Mouse (Mus musculus): ENCODE data around the gene Unc13a. TPM values are rescaled to one million over a fixed set of nuclear protein-coding genes. Genes with fewer than 3 reads are reported as not detected.

The Unc13a gene
- polyA plus RNA-seq, 1 experiment from 2014 or later: 0.47 TPM

GRCm38 (mm10) chr8:71686143-71686734, 14.7 kb upstream of the Unc13a start:
- Histone ChIP-seq H3K4me3 (peak overlapping the region; percentile 30), H3K9ac (no peak overlapping the region)
- ATAC-seq (ENCODE audit: insufficient number of reproducible peaks, low FRiP score): peak; percentile 58

GRCm38 (mm10) chr8:71685573-71685972, 14.0 kb upstream of the Unc13a start:
- Histone ChIP-seq H3K4me3 (peak overlapping the region; percentile 30), H3K4me1 (replicated peaks) (peaks cover 19% of the 10 kb centered on the region), H3K9me3 (replicated peaks) (no peaks in the 10 kb centered on the region), H3K4me2 (peak overlapping the region; percentile 57), H3K27ac (ENCODE audit: poor library complexity, severe bottlenecking) (no peak overlapping the region), H3K36me3 (peaks cover 6% of the 10 kb centered on the region; the same call in 1 of the 2 replicates), H3K27me3 (replicated peaks) (peaks cover 100% of the 10 kb centered on the region), H3K9ac (no peak overlapping the region)
- 11% methylated on average over 29 of the region's 29 CpGs for WGBS
- ATAC-seq (ENCODE audit: insufficient number of reproducible peaks, low FRiP score): no peak

More at GRCm38 (mm10) chr8:71686143-71686734, 14.7 kb upstream of the Unc13a start:
- Histone ChIP-seq H3K27ac (ENCODE audit: poor library complexity, severe bottlenecking) (no peak overlapping the region), H3K4me1 (replicated peaks) (peaks cover 17% of the 10 kb centered on the region), H3K4me2 (peak overlapping the region; percentile 57), H3K36me3 (peaks cover 6% of the 10 kb centered on the region; the same call in 1 of the 2 replicates), H3K9me3 (replicated peaks) (no peaks in the 10 kb centered on the region), H3K27me3 (replicated peaks) (peaks cover 100% of the 10 kb centered on the region)
- WGBS: 6% methylated on average over 23 of the region's 23 CpGs

GRCm38 (mm10) chr8:71684701-71685100, 13.1 kb upstream of the Unc13a start:
- H3K27me3 ChIP-seq (replicated peaks): peaks cover 100% of the 10 kb centered on the region

GRCm38 (mm10) chr8:71682832-71683231, 11.3 kb upstream of the Unc13a start:
- 75% methylated on average over 12 of the region's 12 CpGs for WGBS
- Histone ChIP-seq H3K27me3 (replicated peaks) (peaks cover 100% of the 10 kb centered on the region), H3K4me2 (no peak overlapping the region), H3K9ac (no peak overlapping the region), H3K36me3 (peaks cover 6% of the 10 kb centered on the region; the same call in 1 of the 2 replicates), H3K27ac (ENCODE audit: poor library complexity, severe bottlenecking) (no peak overlapping the region), H3K4me3 (no peak overlapping the region), H3K9me3 (replicated peaks) (no peaks in the 10 kb centered on the region), H3K4me1 (replicated peaks) (peaks cover 33% of the 10 kb centered on the region)
- no peak for ATAC-seq (ENCODE audit: insufficient number of reproducible peaks, low FRiP score)

More at GRCm38 (mm10) chr8:71684701-71685100, 13.1 kb upstream of the Unc13a start:
- Histone ChIP-seq H3K36me3 (peaks cover 6% of the 10 kb centered on the region; the same call in 1 of the 2 replicates), H3K4me2 (no peak overlapping the region), H3K9me3 (replicated peaks) (no peaks in the 10 kb centered on the region), H3K4me1 (replicated peaks) (peaks cover 26% of the 10 kb centered on the region), H3K27ac (ENCODE audit: poor library complexity, severe bottlenecking) (no peak overlapping the region), H3K4me3 (no peak overlapping the region), H3K9ac (no peak overlapping the region)
- 38% methylated on average over 10 of the region's 10 CpGs for WGBS
- no peak for ATAC-seq (ENCODE audit: insufficient number of reproducible peaks, low FRiP score)

GRCm38 (mm10) chr8:71681369-71681915, 9.9 kb upstream of the Unc13a start:
- peaks cover 30% of the 10 kb centered on the region for H3K4me1 ChIP-seq (replicated peaks)
- peaks cover 92% of the 10 kb centered on the region for H3K27me3 ChIP-seq (replicated peaks)
- ATAC-seq (ENCODE audit: insufficient number of reproducible peaks, low FRiP score): no peak
- H3K36me3 ChIP-seq: peaks cover 6% of the 10 kb centered on the region; the same call in 1 of the 2 replicates
- no peak overlapping the region for H3K27ac ChIP-seq (ENCODE audit: poor library complexity, severe bottlenecking)
- H3K9me3 ChIP-seq (replicated peaks): no peaks in the 10 kb centered on the region
- H3K4me3 ChIP-seq: no peak overlapping the region
- no peak overlapping the region for H3K4me2 ChIP-seq
- 16% methylated on average over 18 of the region's 18 CpGs for WGBS
- no peak overlapping the region for H3K9ac ChIP-seq

GRCm38 (mm10) chr8:71680471-71680870, 8.9 kb upstream of the Unc13a start:
- peaks cover 6% of the 10 kb centered on the region; the same call in 1 of the 2 replicates for H3K36me3 ChIP-seq
- H3K9me3 ChIP-seq (replicated peaks): no peaks in the 10 kb centered on the region
- 16% methylated on average over 21 of the region's 21 CpGs for WGBS
- H3K27me3 ChIP-seq (replicated peaks): peaks cover 82% of the 10 kb centered on the region
- no peak for ATAC-seq (ENCODE audit: insufficient number of reproducible peaks, low FRiP score)
- peak overlapping the region; percentile 8; the same call in 1 of the 2 replicates for H3K4me2 ChIP-seq
- no peak overlapping the region for H3K4me3 ChIP-seq
- H3K27ac ChIP-seq (ENCODE audit: poor library complexity, severe bottlenecking): no peak overlapping the region
- no peak overlapping the region for H3K9ac ChIP-seq
- peaks cover 27% of the 10 kb centered on the region for H3K4me1 ChIP-seq (replicated peaks)

- H3K4me3 ChIP-seq: peak overlapping the region; percentile 41
- H3K4me2 ChIP-seq: peak overlapping the region; percentile 69
- H3K9me3 ChIP-seq (replicated peaks): no peaks in the 10 kb centered on the region
- 10% methylated on average over 46 of the region's 46 CpGs for WGBS
- 0 out of 2 replicates have a peak overlapping the region, but pooled peaks have one; percentile 23 for H3K9ac ChIP-seq
- ATAC-seq (ENCODE audit: insufficient number of reproducible peaks, low FRiP score): peak; percentile 9; the same call in 1 of the 2 replicates
- H3K27me3 ChIP-seq (replicated peaks): peaks cover 74% of the 10 kb centered on the region
- H3K36me3 ChIP-seq: peaks cover 6% of the 10 kb centered on the region; the same call in 1 of the 2 replicates
- H3K27ac ChIP-seq (ENCODE audit: poor library complexity, severe bottlenecking): no peak overlapping the region
- H3K4me1 ChIP-seq (replicated peaks): peaks cover 27% of the 10 kb centered on the region
Observed at GRCm38 (mm10) chr8:71679550-71680168, 8.1 kb upstream of the Unc13a start.

- Histone ChIP-seq H3K9ac (no peak overlapping the region), H3K27me3 (replicated peaks) (peaks cover 69% of the 10 kb centered on the region), H3K9me3 (replicated peaks) (no peaks in the 10 kb centered on the region), H3K27ac (ENCODE audit: poor library complexity, severe bottlenecking) (no peak overlapping the region), H3K4me2 (peak overlapping the region; percentile 69), H3K4me3 (peak overlapping the region; percentile 41), H3K4me1 (replicated peaks) (peaks cover 27% of the 10 kb centered on the region), H3K36me3 (peaks cover 6% of the 10 kb centered on the region; the same call in 1 of the 2 replicates)
- 31% methylated on average over 16 of the region's 16 CpGs for WGBS
- ATAC-seq (ENCODE audit: insufficient number of reproducible peaks, low FRiP score): no peak
Observed at GRCm38 (mm10) chr8:71679116-71679515, 7.6 kb upstream of the Unc13a start.

- Histone ChIP-seq H3K4me3 (no peak overlapping the region), H3K27me3 (replicated peaks) (peaks cover 60% of the 10 kb centered on the region), H3K4me2 (peak overlapping the region; percentile 88; the same call in 1 of the 2 replicates), H3K36me3 (peaks cover 6% of the 10 kb centered on the region; the same call in 1 of the 2 replicates), H3K4me1 (replicated peaks) (peaks cover 27% of the 10 kb centered on the region), H3K27ac (ENCODE audit: poor library complexity, severe bottlenecking) (no peak overlapping the region), H3K9me3 (replicated peaks) (no peaks in the 10 kb centered on the region), H3K9ac (no peak overlapping the region)
- ATAC-seq (ENCODE audit: insufficient number of reproducible peaks, low FRiP score): no peak
- WGBS: 64% methylated on average over 4 of the region's 4 CpGs
Observed at GRCm38 (mm10) chr8:71678216-71678615, 6.7 kb upstream of the Unc13a start.

GRCm38 (mm10) chr8:71677555-71677954, 6.0 kb upstream of the Unc13a start:
- Histone ChIP-seq H3K4me2 (peak overlapping the region; percentile 88), H3K27ac (ENCODE audit: poor library complexity, severe bottlenecking) (peak overlapping the region; percentile 28; the same call in 1 of the 2 replicates)
- no peak for ATAC-seq (ENCODE audit: insufficient number of reproducible peaks, low FRiP score)

GRCm38 (mm10) chr8:71676803-71677202, 5.2 kb upstream of the Unc13a start:
- H3K4me1 ChIP-seq (replicated peaks): peaks cover 27% of the 10 kb centered on the region
- WGBS: 54% methylated on average over 9 of the region's 9 CpGs
- H3K4me3 ChIP-seq: peak overlapping the region; percentile 89
- no peaks in the 10 kb centered on the region for H3K9me3 ChIP-seq (replicated peaks)
- peak overlapping the region; percentile 88 for H3K4me2 ChIP-seq
- no peak for ATAC-seq (ENCODE audit: insufficient number of reproducible peaks, low FRiP score)
- H3K9ac ChIP-seq: peak overlapping the region; percentile 94
- H3K36me3 ChIP-seq: no peaks in the 10 kb centered on the region
- peak overlapping the region; percentile 70; the same call in 1 of the 2 replicates for H3K27ac ChIP-seq (ENCODE audit: poor library complexity, severe bottlenecking)
- H3K27me3 ChIP-seq (replicated peaks): peaks cover 45% of the 10 kb centered on the region

More at GRCm38 (mm10) chr8:71677555-71677954, 6.0 kb upstream of the Unc13a start:
- Histone ChIP-seq H3K36me3 (no peaks in the 10 kb centered on the region), H3K4me1 (replicated peaks) (peaks cover 27% of the 10 kb centered on the region), H3K9me3 (replicated peaks) (no peaks in the 10 kb centered on the region), H3K4me3 (no peak overlapping the region), H3K9ac (no peak overlapping the region), H3K27me3 (replicated peaks) (peaks cover 53% of the 10 kb centered on the region)
